In genomic region chr9:60106106-60106505, GRCm38 (mm10) we compare ENCODE assay signal across 27 mouse cellular contexts.
DNase-seq lines count a peak whose midpoint lies in the region; ATAC-seq and TF ChIP-seq lines count a peak whose summit lies in the region.
"Had no signal": no experiment of that assay in that cellular context is flagged by ENCODE, and none has a peak within 500 bp of the region (broad histone marks: within the 10 kb centered on the region; RNA-seq: fewer than 3 reads in every experiment).

No protein-coding gene starts in this region.

- no peak for TF ChIP-seq CTCF in small intestine, adult 2 months (IDR thresholded peaks at IDR 0.05; ENCODE audit: extremely low read depth, insufficient read length, insufficient replicate concordance, low read depth, low read length)

- no peaks in the 10 kb centered on the region for H3K9me3 ChIP-seq in embryonic facial prominence, embryonic 15.5 days (replicated peaks)
- no peaks in the 10 kb centered on the region for H3K9me3 ChIP-seq in forebrain, embryonic 16.5 days (ENCODE audit: control insufficient read depth, low read length)
- H3K9me3 ChIP-seq: forebrain, embryonic 10.5 days; forebrain, embryonic 13.5 days; heart, embryonic 10.5 days; heart, embryonic 13.5 days; hindbrain, embryonic 12.5 days; hindbrain, embryonic 15.5 days had no signal

- no peak overlapping the region for H3K4me3 ChIP-seq in embryonic facial prominence, embryonic 15.5 days (replicated peaks)
- no peak overlapping the region for H3K4me3 ChIP-seq in small intestine, adult 2 months (ENCODE audit: low read depth, low read length)
- no peak overlapping the region for H3K4me3 ChIP-seq in forebrain, embryonic 16.5 days (replicated peaks; ENCODE audit: low read length)
- H3K4me3 ChIP-seq: forebrain, embryonic 10.5 days; forebrain, embryonic 13.5 days; heart, embryonic 10.5 days; heart, embryonic 13.5 days; hindbrain, embryonic 12.5 days; hindbrain, embryonic 15.5 days had no signal

- no peak for TF ChIP-seq POLR2A in small intestine, adult 2 months (IDR thresholded peaks at IDR 0.05; ENCODE audit: low read depth, low read length)

- no peak for ATAC-seq in embryonic facial prominence, embryonic 15.5 days (ENCODE audit: insufficient number of reproducible peaks, low FRiP score, low TSS enrichment, low read depth)
- ATAC-seq in forebrain, embryonic 16.5 days, result no peak
- ATAC-seq: activated CD4-positive, CD25-positive, alpha-beta regulatory T cell, adult 4 months; CD4-positive, CD25-positive, alpha-beta regulatory T cell, adult 4 months; forebrain, embryonic 13.5 days; intestine, postnatal 0 days had no signal

- DNase-seq in heart, adult 8-10 months (ENCODE audit: low spot score), result peak; percentile 9
- DNase-seq in heart, adult 9 months (ENCODE audit: low spot score in 2 of 2), result no peak
- DNase-seq in lung, postnatal 36 days, result peak; percentile 5
- no peak for DNase-seq in lung, adult 18-20 months
- DNase-seq: adrenal gland, adult 8-10 months; adrenal gland, postnatal 25 days; cerebellum, adult 11-12 months; cerebellum, adult 8-10 months; cerebellum, postnatal 10 days; cerebellum, postnatal 36 days; embryo, embryonic 11 days; gastrocnemius, postnatal 10 days; heart, adult 11 months; heart, postnatal 14 days; heart, postnatal 4 days had no signal

- H3K27me3 ChIP-seq in embryonic facial prominence, embryonic 15.5 days, result no peaks in the 10 kb centered on the region
- no peaks in the 10 kb centered on the region for H3K27me3 ChIP-seq in small intestine, adult 2 months (ENCODE audit: control insufficient read depth, insufficient read depth, low read length)
- H3K27me3 ChIP-seq in forebrain, embryonic 16.5 days (replicated peaks; ENCODE audit: control insufficient read depth, insufficient read depth, low read length), result no peaks in the 10 kb centered on the region
- H3K27me3 ChIP-seq: forebrain, embryonic 13.5 days; heart, embryonic 13.5 days; hindbrain, embryonic 12.5 days; hindbrain, embryonic 15.5 days had no signal

- peaks cover 35% of the 10 kb centered on the region for H3K4me1 ChIP-seq in embryonic facial prominence, embryonic 15.5 days
- no peaks in the 10 kb centered on the region for H3K4me1 ChIP-seq in small intestine, adult 2 months (ENCODE audit: control insufficient read depth, insufficient read depth, insufficient read length, low read length)
- no peaks in the 10 kb centered on the region for H3K4me1 ChIP-seq in forebrain, embryonic 16.5 days (replicated peaks; ENCODE audit: control insufficient read depth, insufficient read depth, low read length)
- H3K4me1 ChIP-seq: forebrain, embryonic 13.5 days; hindbrain, embryonic 12.5 days; hindbrain, embryonic 15.5 days had no signal

- 8% methylated on average over 1 of the region's 1 CpGs for WGBS in embryonic facial prominence, embryonic 15.5 days
- WGBS in small intestine, adult 2 months, result 46% methylated on average over 1 of the region's 1 CpGs
- WGBS in forebrain, embryonic 16.5 days, result 74% methylated on average over 1 of the region's 1 CpGs

- peak overlapping the region; percentile 66; the same call in 1 of the 2 replicates for H3K27ac ChIP-seq in embryonic facial prominence, embryonic 15.5 days (replicated peaks)
- peak overlapping the region; percentile 28; the same call in 1 of the 2 replicates for H3K27ac ChIP-seq in small intestine, adult 2 months (ENCODE audit: insufficient read depth, low read depth, low read length)
- no peak overlapping the region for H3K27ac ChIP-seq in forebrain, embryonic 16.5 days (ENCODE audit: low read length)
- H3K27ac ChIP-seq: forebrain, embryonic 10.5 days; forebrain, embryonic 13.5 days; heart, embryonic 10.5 days; heart, embryonic 13.5 days; hindbrain, embryonic 12.5 days; hindbrain, embryonic 15.5 days had no signal

- no peak overlapping the region for H3K9ac ChIP-seq in embryonic facial prominence, embryonic 15.5 days
- no peak overlapping the region for H3K9ac ChIP-seq in forebrain, embryonic 16.5 days (replicated peaks; ENCODE audit: low read depth, low read length)
- H3K9ac ChIP-seq: forebrain, embryonic 13.5 days; heart, embryonic 13.5 days; hindbrain, embryonic 12.5 days; hindbrain, embryonic 15.5 days had no signal

- no peaks in the 10 kb centered on the region for H3K36me3 ChIP-seq in embryonic facial prominence, embryonic 15.5 days
- no peaks in the 10 kb centered on the region for H3K36me3 ChIP-seq in small intestine, adult 2 months (ENCODE audit: control insufficient read depth, insufficient read depth, low read length)
- no peaks in the 10 kb centered on the region for H3K36me3 ChIP-seq in forebrain, embryonic 16.5 days (ENCODE audit: control insufficient read depth, insufficient read depth)
- H3K36me3 ChIP-seq: forebrain, embryonic 10.5 days; heart, embryonic 10.5 days; heart, embryonic 13.5 days; hindbrain, embryonic 12.5 days; hindbrain, embryonic 15.5 days had no signal

- no peak overlapping the region for H3K4me2 ChIP-seq in embryonic facial prominence, embryonic 15.5 days (replicated peaks)
- H3K4me2 ChIP-seq in forebrain, embryonic 16.5 days (ENCODE audit: low read length), result no peak overlapping the region
- H3K4me2 ChIP-seq: forebrain, embryonic 13.5 days; heart, embryonic 13.5 days; hindbrain, embryonic 12.5 days; hindbrain, embryonic 15.5 days had no signal

Comparison
In these comparisons a context has a peak if more than half of its experiments do, and no peak if none do; other contexts are left out.
1. DNase-seq: peak in heart, adult 8-10 months (single experiment) and lung, postnatal 36 days (single experiment); none in heart, adult 9 months (0 of 2) and lung, adult 18-20 months (0 of 2).